Mouse (Mus musculus) myocyte (in vitro differentiated cells): ENCODE measurements around the gene Trim29. TPM values are rescaled to one million over a fixed set of nuclear protein-coding genes. Genes with fewer than 3 reads are reported as not detected.

Experiments
- H3K27me3 ChIP-seq: one replicate; pipeline ENCODE4 v1.6.1; 2011; ENCODE audit not compliant: control insufficient read depth, insufficient read depth, insufficient read length
- H3K36me3 ChIP-seq: one replicate; pipeline ENCODE4 v1.6.1; 2011; ENCODE audit not compliant: control insufficient read depth, insufficient read depth
- H3K4me2 ChIP-seq: one replicate; pipeline ENCODE4 v1.6.1; 2011; ENCODE audit warnings: low read depth, control low read depth
- H3K4me3 ChIP-seq: one replicate; pipeline ENCODE4 v1.5.1; 2011; ENCODE audit warnings: mild to moderate bottlenecking, control low read depth, moderate library complexity
- H3K79me2 ChIP-seq: one replicate; pipeline ENCODE4 v1.6.1; 2011; ENCODE audit not compliant: control insufficient read depth, insufficient read depth
- H3ac ChIP-seq: one replicate; pipeline ENCODE4 v1.6.1; 2011; ENCODE audit not compliant: control insufficient read depth, insufficient read length
- CEBPB ChIP-seq: IDR thresholded peaks from 2 replicates; pipeline ENCODE4 v1.6.1; 2011; ENCODE audit warnings: mild to moderate bottlenecking, moderate library complexity; ENCODE audit not compliant: poor library complexity, insufficient read depth, severe bottlenecking
- E2F4 ChIP-seq: IDR thresholded peaks from one replicate; pipeline ENCODE4 v1.6.1; 2011; ENCODE audit warnings: mild to moderate bottlenecking, control low read depth, moderate library complexity; ENCODE audit not compliant: insufficient read depth
- MAX ChIP-seq: IDR thresholded peaks from one replicate; pipeline ENCODE4 v1.6.1; 2011; ENCODE audit warnings: low read depth, mild to moderate bottlenecking, control low read depth
- MYOD1 ChIP-seq, 3 experiments: IDR thresholded peaks; one replicate each; pipeline ENCODE4 v1.6.1; 2011; ENCODE audit warnings: control low read depth in 2 of 3, low read depth in 2 of 3, mild to moderate bottlenecking in 2 of 3, moderate library complexity in 1 of 3; ENCODE audit not compliant: insufficient read length in 2 of 3, control insufficient read depth in 1 of 3
- MYOG ChIP-seq, 3 experiments: IDR thresholded peaks; one replicate each; pipeline ENCODE4 v1.6.1; 2011; ENCODE audit warnings: control low read depth in 2 of 3, low read depth in 2 of 3, mild to moderate bottlenecking in 2 of 3; ENCODE audit not compliant: insufficient read length in 2 of 3, control insufficient read depth in 1 of 3, insufficient read depth in 1 of 3
- POLR2A ChIP-seq: IDR thresholded peaks from one replicate; pipeline ENCODE4 v1.6.1; 2011; ENCODE audit warnings: low read depth, mild to moderate bottlenecking, control low read depth, moderate library complexity; ENCODE audit not compliant: insufficient read length
- POLR2AphosphoS2 ChIP-seq: IDR thresholded peaks from one replicate; pipeline ENCODE4 v1.6.1; 2011; ENCODE audit warnings: low read depth, control low read depth; ENCODE audit not compliant: insufficient read length
- REST ChIP-seq: IDR thresholded peaks from one replicate; pipeline ENCODE4 v1.6.1; 2011; ENCODE audit warnings: mild to moderate bottlenecking, control low read depth, moderate library complexity; ENCODE audit not compliant: insufficient read depth, insufficient read length
- SRF ChIP-seq: IDR thresholded peaks from one replicate; pipeline ENCODE4 v1.6.1; 2011; ENCODE audit warnings: low read depth; ENCODE audit not compliant: control insufficient read depth, insufficient read length
- TCF12 ChIP-seq: IDR thresholded peaks from one replicate; pipeline ENCODE4 v1.6.1; 2011; ENCODE audit warnings: mild to moderate bottlenecking, control low read depth; ENCODE audit not compliant: poor library complexity, insufficient read depth, severe bottlenecking
- TCF3 ChIP-seq: IDR thresholded peaks from one replicate; pipeline ENCODE4 v1.6.1; 2011; ENCODE audit warnings: low read depth, control low read depth; ENCODE audit not compliant: insufficient read length
- USF1 ChIP-seq: IDR thresholded peaks from one replicate; pipeline ENCODE4 v1.6.1; 2011; ENCODE audit warnings: low read depth, mild to moderate bottlenecking, control low read depth, moderate library complexity
- polyA plus RNA-seq: library from polyadenylated mRNA; unstranded; fragments of >200 nt; fragmentation: generic; extraction: Trizol; gene quantifications from one replicate; pipeline ENCODE4 v1.2.1, GENCODE M21; 2012; ENCODE audit warnings: missing spikeins

The Trim29 gene
- polyA plus RNA-seq, 1 experiment, result 0.05 TPM

- Histone ChIP-seq H3K27me3 (peaks cover 10% of the 10 kb centered on the region), H3K79me2 (no peaks in the 10 kb centered on the region), H3K4me3 (no peak overlapping the region), H3K4me2 (no peak overlapping the region), H3K36me3 (no peaks in the 10 kb centered on the region), H3ac (no peak overlapping the region)
- TF ChIP-seq POLR2AphosphoS2, result no peak
- no peak for TF ChIP-seq MAX
- TF ChIP-seq USF1, result no peak
- TF ChIP-seq MYOD1 (IDR thresholded peaks at IDR 0.05; ENCODE audit: control insufficient read depth in 1 of 3, insufficient read length in 2 of 3, low read depth in 2 of 3), result no peak
- TF ChIP-seq TCF12, result no peak
- TF ChIP-seq REST, result no peak
- TF ChIP-seq SRF, result no peak
- no peak for TF ChIP-seq CEBPB
- TF ChIP-seq E2F4, result no peak
- no peak for TF ChIP-seq MYOG (IDR thresholded peaks at IDR 0.05; ENCODE audit: control insufficient read depth in 1 of 3, insufficient read depth in 1 of 3, insufficient read length in 2 of 3, low read depth in 2 of 3)
- TF ChIP-seq POLR2A, result no peak
- no peak for TF ChIP-seq TCF3
Observed at GRCm38 (mm10) chr9:43321951-43322350, 11.3 kb downstream of the Trim29 start.

DNA sequence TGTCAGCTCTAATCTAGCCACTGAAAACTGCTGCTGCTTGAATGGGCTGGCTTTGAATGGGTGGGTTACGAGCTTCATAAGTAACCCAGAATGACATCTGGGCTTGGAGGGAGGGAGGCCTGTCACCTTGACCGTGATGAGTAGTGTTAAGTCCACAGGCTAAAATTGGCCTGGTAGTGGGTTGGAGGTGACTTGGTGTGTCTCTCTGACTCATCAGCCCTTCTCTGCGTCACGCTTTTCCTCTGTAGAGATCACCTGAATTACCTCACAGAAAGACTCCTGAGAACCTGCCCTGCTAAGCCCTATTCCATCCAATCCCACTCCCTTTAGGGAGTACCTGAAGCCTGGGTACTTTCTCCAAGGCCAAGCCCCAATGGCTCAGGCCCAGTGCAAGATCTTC lies 12.0 kb downstream of the Trim29 start:
- Histone ChIP-seq H3K27me3 (peaks cover 10% of the 10 kb centered on the region), H3K79me2 (no peaks in the 10 kb centered on the region), H3K36me3 (no peaks in the 10 kb centered on the region), H3ac (no peak overlapping the region), H3K4me3 (no peak overlapping the region), H3K4me2 (no peak overlapping the region)
- TF ChIP-seq TCF12, result no peak

DNA sequence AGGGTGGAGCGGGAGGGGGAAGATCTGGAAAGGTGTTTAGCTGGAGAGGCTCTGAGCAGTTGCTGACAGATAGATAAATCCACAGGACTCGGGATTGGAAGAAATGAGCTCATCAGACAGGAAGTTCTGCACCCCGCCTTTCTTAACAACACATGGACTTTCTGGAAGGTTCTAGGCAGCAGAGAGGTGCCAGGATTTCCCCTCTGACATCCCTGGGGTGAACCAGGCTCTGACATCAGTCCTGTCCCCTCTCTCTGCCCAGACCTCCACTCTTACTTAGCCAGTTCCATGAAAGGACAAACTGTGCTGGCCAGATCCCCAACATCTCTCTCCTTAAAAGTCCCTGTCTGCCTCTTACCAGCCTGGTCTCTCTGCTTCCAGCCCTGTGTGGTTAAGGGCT lies 14.8 kb downstream of the Trim29 start:
- no peaks in the 10 kb centered on the region for H3K27me3 ChIP-seq

DNA sequence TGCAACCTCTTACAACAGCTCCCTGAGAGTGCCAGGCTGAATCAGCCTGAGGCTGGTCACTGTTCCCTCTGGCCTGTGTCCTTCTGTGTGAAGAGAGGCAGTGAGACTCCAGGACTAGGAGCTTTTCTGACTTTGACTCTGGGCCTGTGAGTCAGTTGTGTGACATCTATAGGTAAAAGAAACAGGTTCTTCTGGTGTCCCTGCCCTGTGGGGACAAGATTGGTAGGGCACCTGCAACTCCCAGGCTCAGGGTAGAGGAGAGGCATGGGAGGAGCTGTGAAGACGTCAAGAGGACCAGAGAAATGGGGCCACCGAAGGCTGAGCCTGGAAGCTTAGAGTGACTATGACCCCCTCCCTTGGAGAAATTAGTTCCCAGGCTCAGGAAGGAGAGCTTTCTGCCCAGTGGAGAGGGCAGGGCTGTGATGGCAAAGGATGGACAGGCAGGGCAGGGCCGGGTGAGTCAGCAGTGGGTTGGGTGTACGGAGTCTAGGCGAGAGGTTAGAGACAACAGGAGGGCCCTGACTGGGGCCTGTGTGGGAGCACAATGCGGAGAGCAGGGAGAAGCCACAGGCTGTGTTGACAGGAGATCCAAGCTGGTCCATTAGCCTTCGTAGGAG lies 15.5 kb downstream of the Trim29 start:
- H3K4me3 ChIP-seq, result no peak overlapping the region
- TF ChIP-seq TCF12 (no peak), MYOD1 (IDR thresholded peaks at IDR 0.05; ENCODE audit: control insufficient read depth in 1 of 3, insufficient read length in 2 of 3, low read depth in 2 of 3) (no peak), REST (no peak), MAX (no peak), USF1 (no peak), CEBPB (no peak), TCF3 (no peak)
- no peak overlapping the region for H3K4me2 ChIP-seq
- no peaks in the 10 kb centered on the region for H3K27me3 ChIP-seq
- no peaks in the 10 kb centered on the region for H3K36me3 ChIP-seq
- no peaks in the 10 kb centered on the region for H3K79me2 ChIP-seq
- no peak overlapping the region for H3ac ChIP-seq

More for the DNA sequence above, 14.8 kb downstream of the Trim29 start:
- Histone ChIP-seq H3K36me3 (no peaks in the 10 kb centered on the region), H3K79me2 (no peaks in the 10 kb centered on the region), H3ac (no peak overlapping the region), H3K4me2 (no peak overlapping the region), H3K4me3 (no peak overlapping the region)
- no peak for TF ChIP-seq POLR2A
- TF ChIP-seq USF1, result no peak
- no peak for TF ChIP-seq SRF
- no peak for TF ChIP-seq MYOG (IDR thresholded peaks at IDR 0.05; ENCODE audit: control insufficient read depth in 1 of 3, insufficient read depth in 1 of 3, insufficient read length in 2 of 3, low read depth in 2 of 3)
- TF ChIP-seq E2F4, result no peak
- TF ChIP-seq REST, result no peak
- TF ChIP-seq POLR2AphosphoS2, result no peak

- no peak overlapping the region for H3K4me3 ChIP-seq
- TF ChIP-seq E2F4, result no peak
- TF ChIP-seq MYOG (IDR thresholded peaks at IDR 0.05; ENCODE audit: control insufficient read depth in 1 of 3, insufficient read depth in 1 of 3, insufficient read length in 2 of 3, low read depth in 2 of 3), result no peak
- TF ChIP-seq MYOD1 (IDR thresholded peaks at IDR 0.05; ENCODE audit: control insufficient read depth in 1 of 3, insufficient read length in 2 of 3, low read depth in 2 of 3), result no peak
- no peak for TF ChIP-seq POLR2A
- TF ChIP-seq USF1, result no peak
- no peak for TF ChIP-seq TCF3
- TF ChIP-seq MAX, result no peak
- no peak for TF ChIP-seq POLR2AphosphoS2
- no peak for TF ChIP-seq TCF12
- TF ChIP-seq REST, result no peak
- TF ChIP-seq CEBPB, result no peak
- TF ChIP-seq SRF, result no peak
- H3K4me2 ChIP-seq, result no peak overlapping the region
- no peaks in the 10 kb centered on the region for H3K36me3 ChIP-seq
- H3ac ChIP-seq, result no peak overlapping the region
- H3K79me2 ChIP-seq, result no peaks in the 10 kb centered on the region
- H3K27me3 ChIP-seq, result no peaks in the 10 kb centered on the region
Observed at GRCm38 (mm10) chr9:43327182-43328129, 16.8 kb downstream of the Trim29 start.
